Mouse (Mus musculus): ENCODE data around the gene Zdhhc4.

Zdhhc4 gene

GRCm38 (mm10) chr5:143328690-143329495 is at the start of gene Zdhhc4:
Zdhhc4 (minus strand) TSS chr5:143329256.
- no peaks in the 10 kb centered on the region; the same call in none of the 2 replicates for H3K36me3 ChIP-seq (ENCODE audit: control insufficient read depth, insufficient read depth, low read length, poor library complexity, severe bottlenecking)
- no peaks in the 10 kb centered on the region for H3K27me3 ChIP-seq (ENCODE audit: control insufficient read depth, insufficient read depth, low read length, poor library complexity, severe bottlenecking)

DNA sequence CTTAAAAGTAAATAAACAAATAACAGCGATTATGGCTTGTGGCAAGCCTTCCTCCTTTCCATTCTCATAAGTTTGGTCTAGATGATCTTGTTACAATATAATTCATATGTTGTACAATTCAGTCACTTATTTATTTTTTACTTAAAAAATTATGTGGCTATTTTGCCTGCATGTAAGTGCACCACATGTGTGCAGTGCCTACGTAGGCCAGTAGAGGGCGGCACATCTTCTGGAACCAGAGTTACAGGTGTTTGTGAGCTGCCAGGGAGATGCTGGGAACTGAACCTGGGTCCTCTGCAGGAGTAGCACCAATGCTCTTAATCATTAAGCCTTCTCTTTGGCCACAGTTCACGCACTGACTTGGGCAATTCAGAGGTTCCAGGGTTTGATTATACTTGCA is 47.1 kb upstream of the Zdhhc4 start:
- Histone ChIP-seq H3K27me3 (ENCODE audit: control insufficient read depth, insufficient read depth, low read length, poor library complexity, severe bottlenecking) (no peaks in the 10 kb centered on the region; the same call in 1 of the 2 replicates), H3K36me3 (ENCODE audit: control insufficient read depth, insufficient read depth, low read length, poor library complexity, severe bottlenecking) (no peaks in the 10 kb centered on the region)
- DNase-seq (ENCODE audit: low read depth, low spot score): peak; percentile 16

More at GRCm38 (mm10) chr5:143328690-143329495, at the start of gene Zdhhc4:
- peak; percentile 90 for DNase-seq (ENCODE audit: low read depth, low spot score)

DNA sequence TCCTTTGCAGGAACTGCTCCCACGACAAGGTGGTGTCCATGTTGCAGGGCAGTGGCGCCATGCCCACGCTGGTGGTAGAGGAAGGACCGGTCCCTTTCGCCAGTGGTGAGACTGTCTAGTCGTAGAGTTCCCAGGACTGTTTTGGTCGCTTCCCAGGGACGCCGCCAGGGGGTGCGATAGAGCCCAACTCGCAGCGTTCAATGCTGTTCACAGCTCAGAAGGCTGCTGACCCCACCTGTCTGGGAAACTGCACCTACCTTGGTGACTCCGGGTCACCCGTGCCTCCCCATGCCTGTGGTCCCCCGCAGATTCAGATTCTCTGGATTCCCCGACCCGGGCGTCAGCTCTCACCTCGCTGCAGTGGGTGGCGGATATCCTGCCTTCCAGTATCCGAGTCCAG is 46.2 kb upstream of the Zdhhc4 start:
- DNase-seq (ENCODE audit: low read depth, low spot score): peak; percentile 52
- Histone ChIP-seq H3K36me3 (ENCODE audit: control insufficient read depth, insufficient read depth, low read length, poor library complexity, severe bottlenecking) (no peaks in the 10 kb centered on the region), H3K27me3 (ENCODE audit: control insufficient read depth, insufficient read depth, low read length, poor library complexity, severe bottlenecking) (no peaks in the 10 kb centered on the region; the same call in 1 of the 2 replicates)

DNA sequence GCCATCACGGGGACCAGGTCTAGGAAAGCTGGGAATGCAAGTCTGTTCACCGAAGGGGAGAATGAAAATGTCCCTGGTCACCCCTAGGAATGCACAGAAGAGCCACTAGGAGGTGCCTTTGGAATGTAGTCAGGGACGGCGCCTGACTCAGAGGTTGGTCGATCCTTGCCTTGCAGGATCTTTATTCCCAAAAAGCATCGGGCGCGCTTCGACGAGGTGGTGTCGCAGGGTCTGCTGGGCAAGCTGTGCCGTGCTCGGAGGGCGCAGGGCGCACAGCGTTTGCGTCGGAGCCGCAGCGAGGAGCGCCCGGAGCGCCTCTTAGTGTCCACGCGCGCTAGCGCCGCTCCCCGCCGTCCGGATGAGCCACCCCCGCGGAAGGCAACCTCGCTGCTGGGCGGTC is 43.8 kb upstream of the Zdhhc4 start:
- Histone ChIP-seq H3K36me3 (ENCODE audit: control insufficient read depth, insufficient read depth, low read length, poor library complexity, severe bottlenecking) (no peaks in the 10 kb centered on the region), H3K27me3 (ENCODE audit: control insufficient read depth, insufficient read depth, low read length, poor library complexity, severe bottlenecking) (no peaks in the 10 kb centered on the region; the same call in 1 of the 2 replicates)
- no peak for DNase-seq (ENCODE audit: low read depth, low spot score)

GRCm38 (mm10) chr5:143371146-143371510 is 42.1 kb upstream of the Zdhhc4 start:
- Histone ChIP-seq H3K36me3 (ENCODE audit: control insufficient read depth, insufficient read depth, low read length, poor library complexity, severe bottlenecking) (no peaks in the 10 kb centered on the region), H3K27me3 (ENCODE audit: control insufficient read depth, insufficient read depth, low read length, poor library complexity, severe bottlenecking) (peaks cover 2% of the 10 kb centered on the region; the same call in 1 of the 2 replicates)
- no peak for DNase-seq (ENCODE audit: low read depth, low spot score)

DNA sequence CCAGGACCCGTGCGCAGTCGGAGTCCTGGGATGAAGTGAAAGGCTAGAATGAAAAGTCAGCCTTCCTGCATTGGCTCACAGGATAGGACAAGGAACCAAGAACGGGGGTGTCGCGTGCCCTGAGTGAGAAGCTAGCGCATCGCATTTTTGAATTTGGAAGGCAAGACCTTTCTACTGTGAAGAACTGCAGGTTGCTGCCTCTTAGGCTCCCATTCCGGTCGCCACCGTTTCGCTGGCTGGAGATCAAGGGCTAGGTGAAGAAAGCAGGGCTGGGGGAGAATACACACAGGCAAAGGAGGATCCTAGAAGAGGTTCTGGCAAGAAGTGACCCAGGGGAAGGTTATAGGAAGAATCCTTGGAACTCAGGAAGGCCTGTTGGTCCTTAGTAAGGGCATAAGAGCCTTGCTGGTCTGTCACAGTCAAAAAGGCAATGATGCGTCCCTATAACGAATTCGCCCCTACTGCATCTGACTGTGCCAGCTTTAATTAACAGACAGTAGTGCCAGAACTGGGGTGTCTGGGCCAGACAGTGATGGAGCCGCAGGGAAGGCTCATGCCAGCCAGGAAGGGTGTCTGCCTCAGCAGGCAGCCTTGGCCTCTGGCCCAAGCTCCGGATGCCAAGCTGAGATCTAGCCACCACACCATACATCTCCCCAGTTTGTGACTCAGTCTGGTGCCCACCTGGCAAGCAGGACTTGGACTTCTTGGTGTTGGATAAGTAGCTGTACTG is 41.5 kb upstream of the Zdhhc4 start:
- H3K27me3 ChIP-seq (ENCODE audit: control insufficient read depth, insufficient read depth, low read length, poor library complexity, severe bottlenecking): peaks cover 2% of the 10 kb centered on the region; the same call in 1 of the 2 replicates
- no peaks in the 10 kb centered on the region for H3K36me3 ChIP-seq (ENCODE audit: control insufficient read depth, insufficient read depth, low read length, poor library complexity, severe bottlenecking)
- DNase-seq (ENCODE audit: low read depth, low spot score): no peak

- DNase-seq (ENCODE audit: low read depth, low spot score): no peak
- H3K27me3 ChIP-seq (ENCODE audit: control insufficient read depth, insufficient read depth, low read length, poor library complexity, severe bottlenecking): peaks cover 2% of the 10 kb centered on the region; the same call in 1 of the 2 replicates
- H3K36me3 ChIP-seq (ENCODE audit: control insufficient read depth, insufficient read depth, low read length, poor library complexity, severe bottlenecking): no peaks in the 10 kb centered on the region
Measured at GRCm38 (mm10) chr5:143369611-143370255, 40.7 kb upstream of the Zdhhc4 start.

DNA sequence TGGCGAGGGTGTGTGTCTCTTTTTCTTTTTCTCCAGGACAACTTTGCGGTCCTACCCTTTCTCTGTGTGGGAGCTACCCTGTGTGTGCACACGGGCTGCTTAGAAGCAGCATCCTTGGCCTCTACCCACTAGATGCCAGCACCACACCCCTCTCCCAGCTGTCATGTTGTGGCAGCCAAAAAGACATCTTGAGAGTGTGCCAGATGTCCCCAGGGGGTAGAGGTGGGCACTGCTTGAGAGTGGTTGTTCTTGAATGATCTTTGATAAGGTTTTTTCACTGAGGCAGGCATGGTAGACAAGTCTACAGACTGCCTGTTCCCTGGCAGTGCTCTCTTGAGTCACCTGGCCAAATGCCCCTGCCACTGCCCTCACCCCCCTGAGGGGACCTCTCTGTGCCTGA is 38.9 kb upstream of the Zdhhc4 start:
- peaks cover 2% of the 10 kb centered on the region; the same call in 1 of the 2 replicates for H3K27me3 ChIP-seq (ENCODE audit: control insufficient read depth, insufficient read depth, low read length, poor library complexity, severe bottlenecking)
- H3K36me3 ChIP-seq (ENCODE audit: control insufficient read depth, insufficient read depth, low read length, poor library complexity, severe bottlenecking): no peaks in the 10 kb centered on the region
- no peak for DNase-seq (ENCODE audit: low read depth, low spot score)

DNA sequence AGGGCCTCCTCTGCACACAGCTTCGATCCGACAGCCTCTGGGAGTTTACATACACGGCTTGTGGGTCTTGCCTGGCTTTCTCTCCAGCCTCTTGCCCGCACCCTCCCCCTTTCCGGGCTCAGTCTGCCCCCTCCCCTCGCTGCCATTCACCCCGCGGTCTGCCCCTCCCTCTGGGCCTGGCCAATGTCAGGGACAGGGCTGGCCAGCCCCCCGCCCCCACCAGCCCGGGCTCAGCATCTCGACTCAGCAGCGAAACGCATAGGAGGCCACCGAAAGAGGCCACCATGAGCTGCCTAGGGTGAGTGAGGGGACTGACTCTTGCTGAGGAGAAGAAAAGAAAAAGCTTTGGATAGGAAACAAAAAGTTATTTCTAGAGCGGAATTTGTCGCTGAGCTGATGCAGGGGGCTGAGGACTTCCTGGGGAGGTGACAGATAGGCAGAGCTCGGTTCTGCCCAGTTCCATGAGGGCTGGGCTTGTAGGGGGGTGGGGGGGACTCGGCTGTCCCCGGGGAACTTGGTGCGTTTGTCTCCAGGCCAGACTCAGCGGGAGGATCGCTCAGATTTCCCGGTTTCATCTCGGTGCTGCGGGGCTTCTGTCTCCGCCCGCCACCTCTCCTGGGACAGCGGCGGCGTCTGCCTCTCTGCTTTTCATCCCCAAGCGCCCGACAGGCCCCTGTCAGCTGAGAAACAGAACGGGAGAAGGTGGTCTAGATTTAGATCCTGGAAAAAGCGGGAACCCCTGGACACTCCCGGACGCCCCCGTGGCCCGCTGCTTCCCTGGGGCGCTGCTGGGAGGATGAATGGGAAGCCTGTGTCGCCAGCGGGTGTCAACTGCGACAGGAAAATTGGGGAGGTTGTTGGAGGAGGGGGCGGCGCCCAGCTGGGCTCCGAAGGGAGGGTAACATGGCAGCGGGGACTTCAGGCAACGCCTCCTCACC is 34.9 kb upstream of the Zdhhc4 start:
- H3K27me3 ChIP-seq (ENCODE audit: control insufficient read depth, insufficient read depth, low read length, poor library complexity, severe bottlenecking): peaks cover 2% of the 10 kb centered on the region; the same call in 1 of the 2 replicates
- DNase-seq (ENCODE audit: low read depth, low spot score): no peak

GRCm38 (mm10) chr5:143361428-143361827 is 32.4 kb upstream of the Zdhhc4 start:
- no peak for DNase-seq (ENCODE audit: low read depth, low spot score)
- peaks cover 2% of the 10 kb centered on the region; the same call in 1 of the 2 replicates for H3K27me3 ChIP-seq (ENCODE audit: control insufficient read depth, insufficient read depth, low read length, poor library complexity, severe bottlenecking)
- no peaks in the 10 kb centered on the region for H3K36me3 ChIP-seq (ENCODE audit: control insufficient read depth, insufficient read depth, low read length, poor library complexity, severe bottlenecking)

More for the DNA sequence above, 34.9 kb upstream of the Zdhhc4 start:
- H3K36me3 ChIP-seq (ENCODE audit: control insufficient read depth, insufficient read depth, low read length, poor library complexity, severe bottlenecking): no peaks in the 10 kb centered on the region

GRCm38 (mm10) chr5:143360000-143360399 is 30.9 kb upstream of the Zdhhc4 start:
- DNase-seq (ENCODE audit: low read depth, low spot score): peak; percentile 29
- no peaks in the 10 kb centered on the region for H3K36me3 ChIP-seq (ENCODE audit: control insufficient read depth, insufficient read depth, low read length, poor library complexity, severe bottlenecking)
- no peaks in the 10 kb centered on the region for H3K27me3 ChIP-seq (ENCODE audit: control insufficient read depth, insufficient read depth, low read length, poor library complexity, severe bottlenecking)

GRCm38 (mm10) chr5:143359263-143359662 is 30.2 kb upstream of the Zdhhc4 start:
- DNase-seq (ENCODE audit: low read depth, low spot score): no peak
- no peaks in the 10 kb centered on the region for H3K36me3 ChIP-seq (ENCODE audit: control insufficient read depth, insufficient read depth, low read length, poor library complexity, severe bottlenecking)
- no peaks in the 10 kb centered on the region for H3K27me3 ChIP-seq (ENCODE audit: control insufficient read depth, insufficient read depth, low read length, poor library complexity, severe bottlenecking)

GRCm38 (mm10) chr5:143357564-143357963 is 28.5 kb upstream of the Zdhhc4 start:
- Histone ChIP-seq H3K36me3 (ENCODE audit: control insufficient read depth, insufficient read depth, low read length, poor library complexity, severe bottlenecking) (no peaks in the 10 kb centered on the region), H3K27me3 (ENCODE audit: control insufficient read depth, insufficient read depth, low read length, poor library complexity, severe bottlenecking) (no peaks in the 10 kb centered on the region)
- no peak for DNase-seq (ENCODE audit: low read depth, low spot score)
